Mouse (Mus musculus): ENCODE measurements at regions not wholly inside any gene's neighbourhood (a gene's known extent, or its start where the extent isn't known, plus 50 kb on each side); places are given as distances from the start of the nearest gene placed in this dataset.

DNA sequence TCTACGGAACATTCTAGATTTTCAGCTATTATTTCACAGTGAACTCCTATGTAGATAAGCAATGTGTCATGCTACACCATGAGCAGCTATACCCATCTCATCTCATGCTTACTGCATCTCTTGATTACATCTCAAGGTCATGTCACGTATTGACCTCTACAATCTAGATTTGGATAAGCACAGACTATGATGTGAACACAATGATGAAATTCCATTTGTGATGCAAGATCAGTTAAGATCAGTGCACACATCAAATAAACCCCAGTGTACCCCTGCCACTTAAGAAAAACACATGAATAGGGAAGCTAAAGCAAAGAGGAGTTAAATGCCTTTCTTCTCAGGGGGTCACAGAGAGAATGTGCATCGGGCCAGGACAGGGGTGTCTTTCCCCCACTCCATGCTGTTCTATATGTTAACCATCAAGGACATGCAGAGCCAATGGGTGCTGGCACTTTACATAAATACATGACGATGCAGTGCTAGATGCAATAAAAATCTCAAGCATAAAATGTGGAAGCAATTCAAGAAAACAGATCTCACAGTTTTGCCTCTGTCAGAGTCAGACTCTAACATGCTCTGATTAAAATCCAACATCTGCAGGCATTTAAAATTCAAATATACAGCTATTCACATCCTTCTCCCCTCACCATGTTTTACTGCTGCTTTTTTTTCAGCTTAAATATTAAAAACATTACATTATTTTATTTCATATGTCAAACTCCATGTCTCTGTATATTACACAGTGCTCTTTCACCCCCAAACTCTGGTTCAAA lies 157.1 kb upstream of the Gm15217 start:
- TF ChIP-seq CTCF (conservative IDR thresholded peaks at IDR 0.05; ENCODE audit: low read length) (no peak), NANOG (IDR thresholded peaks at IDR 0.05; ENCODE audit: borderline replicate concordance, low read length) (no peak), POU5F1 (IDR thresholded peaks at IDR 0.05; ENCODE audit: borderline replicate concordance, low read length) (no peak)

Measured in E14TG2a.4 (cell line).